Mouse (Mus musculus): ENCODE measurements around the gene 1700016D06Rik. TPM values are rescaled to one million over a fixed set of nuclear protein-coding genes. Genes with fewer than 3 reads are reported as not detected.

The 1700016D06Rik gene
- total RNA-seq, 1 experiment from 2014 or later: not detected

DNA sequence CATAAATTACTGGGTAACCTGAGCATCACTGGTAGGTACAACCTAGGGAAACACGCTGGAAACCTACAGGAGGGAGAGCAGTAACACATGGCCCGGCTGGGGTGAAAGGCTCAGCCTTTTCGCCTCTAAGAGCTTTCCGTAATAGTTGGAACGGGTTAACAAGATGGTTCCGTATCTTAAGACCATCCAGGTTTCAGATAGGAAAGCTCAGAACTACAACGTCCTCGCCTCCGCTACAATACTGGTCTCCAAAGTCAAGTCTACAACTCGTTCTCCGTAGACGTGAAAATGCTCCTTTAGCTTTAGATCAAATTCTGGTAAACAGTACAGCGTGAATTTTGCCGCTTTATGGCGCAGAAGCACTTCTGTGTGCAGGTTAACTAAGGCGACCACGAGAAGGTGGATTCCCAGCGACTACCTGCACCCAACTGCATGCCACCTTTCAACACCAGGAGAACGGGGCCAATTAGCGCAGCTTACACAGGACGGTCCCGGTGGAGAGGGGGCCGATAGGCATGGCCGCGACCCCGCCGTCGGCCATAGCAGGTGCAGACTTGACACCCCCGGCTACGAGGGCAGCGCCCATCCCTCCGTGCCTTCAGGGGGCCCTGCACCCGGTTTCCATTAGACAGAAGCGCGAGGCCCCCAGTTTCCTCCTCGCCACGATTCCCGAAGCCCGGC lies 66.4 kb downstream of the 1700016D06Rik start:
- no peak for DNase-seq

DNA sequence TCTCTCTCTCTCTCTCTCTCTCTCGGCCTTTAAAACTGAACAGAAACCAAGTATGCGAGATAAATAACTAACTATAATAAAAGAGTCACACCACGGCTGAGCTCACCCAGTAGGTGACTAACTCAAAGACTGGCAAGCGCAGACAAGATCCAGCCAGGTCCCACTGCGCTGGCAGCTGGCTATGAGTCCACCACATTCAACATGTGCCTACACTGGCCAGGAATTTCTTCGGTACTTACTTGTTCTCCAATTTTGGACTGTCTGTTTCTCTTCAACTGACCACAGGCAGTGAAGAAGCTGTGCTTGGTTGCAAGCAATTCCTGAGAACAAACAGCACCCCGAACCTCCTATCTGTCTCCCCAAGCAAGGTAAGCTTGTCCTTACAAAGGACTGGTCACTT lies 67.4 kb downstream of the 1700016D06Rik start:
- peak; percentile 44 for DNase-seq

DNA sequence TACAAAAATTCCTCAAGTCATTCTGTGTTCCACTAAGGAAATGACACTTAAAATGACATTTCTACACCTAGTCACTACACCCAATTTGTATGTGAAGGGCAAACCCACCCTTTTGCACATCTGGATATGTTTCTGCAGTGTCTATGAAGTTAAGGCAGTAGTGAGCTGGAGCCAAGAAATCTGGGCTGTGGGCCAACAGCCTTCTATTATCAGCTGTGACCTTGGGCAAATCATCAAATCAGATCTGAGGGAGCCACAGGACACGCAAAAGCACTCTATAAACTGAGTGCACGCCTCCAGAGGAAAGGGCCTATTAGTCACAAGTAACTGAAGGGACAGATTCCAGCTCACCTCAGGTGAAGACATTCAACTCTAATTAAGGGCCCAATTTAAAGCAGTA lies 68.5 kb downstream of the 1700016D06Rik start:
- DNase-seq: peak; percentile 85

DNA sequence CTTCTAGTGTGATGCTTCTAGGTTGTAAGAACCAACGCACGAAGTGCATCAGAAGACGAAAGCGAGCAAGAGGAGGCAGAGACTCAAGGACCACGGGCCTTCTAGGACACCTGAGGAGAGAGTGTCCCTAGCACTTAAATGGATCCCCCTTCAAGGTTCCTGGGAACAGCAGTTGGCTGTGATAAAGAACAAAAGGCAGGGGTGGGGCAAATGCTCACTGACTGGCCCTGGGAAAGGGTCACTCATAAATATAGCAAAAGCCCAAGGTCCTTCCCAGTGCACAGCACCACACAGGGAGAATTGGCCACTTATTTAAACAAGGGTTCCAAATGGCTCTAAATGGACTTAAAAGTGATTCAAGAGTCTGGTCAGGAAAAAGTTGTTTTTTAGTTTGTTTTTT lies 71.7 kb downstream of the 1700016D06Rik start:
- DNase-seq: no peak

DNA sequence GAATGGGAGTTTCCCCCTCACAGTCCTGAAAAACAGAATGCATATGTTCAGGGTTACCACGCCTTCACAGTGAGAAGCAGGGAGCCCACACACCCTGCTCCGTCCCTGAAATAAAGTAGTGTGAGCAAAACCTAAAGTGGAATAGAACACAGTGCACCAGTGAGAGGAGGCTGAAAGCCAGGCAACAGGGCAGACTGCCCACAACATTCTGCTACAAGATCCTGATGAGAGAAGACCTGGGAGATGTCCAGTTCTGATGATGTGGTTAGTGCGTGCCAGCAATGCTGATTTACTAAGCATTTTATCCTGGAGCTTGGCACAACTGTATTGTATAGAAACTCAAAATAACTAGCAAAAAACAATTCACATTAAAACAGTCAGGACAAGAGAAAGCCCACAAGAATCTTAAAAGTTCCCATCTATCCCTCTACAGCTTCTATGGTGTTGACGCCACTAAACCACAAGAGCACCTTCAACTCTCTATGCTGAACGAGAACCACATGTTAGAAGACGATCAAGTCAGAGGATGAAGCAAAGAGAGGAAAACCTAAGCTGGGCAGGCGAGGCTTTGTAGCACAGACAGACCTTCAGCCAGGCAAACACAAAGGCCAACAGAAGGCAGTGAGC lies 72.2 kb downstream of the 1700016D06Rik start:
- no peak for DNase-seq

DNA sequence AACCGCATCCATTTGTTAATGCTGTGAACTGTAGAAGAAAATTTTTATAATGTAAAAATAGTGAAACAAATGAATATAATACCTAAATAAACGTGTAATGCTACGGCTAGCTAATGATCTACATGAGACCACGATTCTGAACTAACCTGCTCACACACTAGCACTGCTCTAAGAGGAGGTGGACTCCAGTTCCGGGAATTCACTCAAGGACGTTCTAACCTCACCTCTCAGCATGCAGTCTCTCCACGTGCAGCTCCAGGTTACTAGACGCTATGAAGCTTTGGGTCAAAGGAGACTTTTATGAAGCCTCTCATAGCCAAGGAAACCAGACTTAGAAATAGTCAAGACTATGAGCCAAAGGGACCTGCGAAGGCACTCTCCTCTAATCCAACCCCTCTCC lies 73.1 kb downstream of the 1700016D06Rik start:
- no peak for DNase-seq

DNA sequence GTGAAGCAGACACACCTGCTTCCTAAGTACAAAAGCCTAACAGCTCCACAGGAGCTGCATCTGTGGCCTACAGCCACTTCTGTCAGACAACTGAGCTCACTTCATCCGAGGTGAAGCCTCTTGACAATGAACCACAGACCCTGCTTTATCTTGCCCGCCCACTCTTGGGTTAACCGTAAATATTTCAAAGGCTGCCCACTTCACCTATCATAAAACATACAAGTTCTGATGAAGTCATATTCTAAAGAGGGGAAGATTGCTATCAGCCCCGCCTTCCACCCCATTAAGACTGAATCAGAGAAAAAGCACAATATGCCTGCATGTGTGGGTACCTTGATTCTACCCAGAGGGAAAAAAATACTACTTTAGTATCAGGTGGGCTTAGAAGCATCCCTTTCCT lies 75.8 kb downstream of the 1700016D06Rik start:
- no peak for DNase-seq

DNA sequence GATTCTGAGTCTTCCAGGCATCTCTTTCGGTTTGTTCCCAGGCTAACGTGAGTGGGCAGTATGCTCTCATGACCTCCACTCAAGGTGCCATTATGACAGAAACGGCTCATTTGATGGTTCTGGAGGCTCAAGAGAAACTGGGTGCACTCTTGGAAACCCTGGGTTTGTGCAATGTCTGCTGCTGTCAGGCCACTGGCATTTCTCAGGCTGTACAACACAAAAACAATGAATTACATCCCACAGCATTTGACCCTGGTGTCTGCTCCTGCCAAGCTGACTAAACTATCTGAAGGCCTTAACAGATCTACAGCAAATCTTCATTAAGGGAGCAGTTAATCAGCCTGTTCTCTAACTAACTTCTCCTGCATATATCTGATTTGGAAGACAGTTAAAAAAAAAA lies 81.8 kb downstream of the 1700016D06Rik start:
- DNase-seq: no peak

DNA sequence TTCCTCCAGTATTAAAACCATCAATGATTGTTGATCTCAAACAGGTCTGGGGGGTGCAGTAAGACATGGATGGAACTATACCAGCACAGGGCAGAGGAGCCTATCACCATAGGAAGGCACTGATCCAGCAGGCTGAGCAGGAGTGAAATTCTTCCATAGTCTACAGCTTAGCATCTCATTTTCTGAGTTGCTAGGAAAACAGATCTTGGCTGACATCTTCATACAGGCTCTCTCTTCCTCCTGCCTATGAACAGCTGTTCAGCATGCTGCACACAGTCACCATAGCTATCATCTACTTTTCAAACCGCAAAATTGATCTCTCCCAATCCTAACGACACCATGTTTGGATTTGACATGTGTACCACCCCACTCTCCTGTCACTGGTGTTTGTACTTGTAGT lies 82.8 kb downstream of the 1700016D06Rik start:
- DNase-seq: no peak

DNA sequence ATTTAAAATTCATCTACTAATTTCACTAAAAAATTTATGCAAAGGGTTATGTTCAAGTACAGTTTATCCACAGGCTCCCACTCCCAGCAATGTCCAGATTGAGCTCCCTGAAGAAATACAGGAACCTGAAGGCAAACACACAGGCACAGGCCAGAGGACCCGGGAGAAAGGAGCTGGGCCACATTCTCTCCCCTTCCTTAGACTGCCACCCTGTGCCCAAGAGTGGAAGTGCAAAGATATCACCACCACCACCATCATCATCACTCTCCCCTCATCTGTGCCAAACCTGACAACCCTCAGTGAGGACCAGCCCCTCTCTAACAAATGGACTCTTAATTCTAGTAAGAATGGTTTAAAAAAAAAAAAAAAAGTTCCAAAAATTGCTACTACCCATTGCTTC lies 84.6 kb downstream of the 1700016D06Rik start:
- DNase-seq: peak; percentile 44

DNA sequence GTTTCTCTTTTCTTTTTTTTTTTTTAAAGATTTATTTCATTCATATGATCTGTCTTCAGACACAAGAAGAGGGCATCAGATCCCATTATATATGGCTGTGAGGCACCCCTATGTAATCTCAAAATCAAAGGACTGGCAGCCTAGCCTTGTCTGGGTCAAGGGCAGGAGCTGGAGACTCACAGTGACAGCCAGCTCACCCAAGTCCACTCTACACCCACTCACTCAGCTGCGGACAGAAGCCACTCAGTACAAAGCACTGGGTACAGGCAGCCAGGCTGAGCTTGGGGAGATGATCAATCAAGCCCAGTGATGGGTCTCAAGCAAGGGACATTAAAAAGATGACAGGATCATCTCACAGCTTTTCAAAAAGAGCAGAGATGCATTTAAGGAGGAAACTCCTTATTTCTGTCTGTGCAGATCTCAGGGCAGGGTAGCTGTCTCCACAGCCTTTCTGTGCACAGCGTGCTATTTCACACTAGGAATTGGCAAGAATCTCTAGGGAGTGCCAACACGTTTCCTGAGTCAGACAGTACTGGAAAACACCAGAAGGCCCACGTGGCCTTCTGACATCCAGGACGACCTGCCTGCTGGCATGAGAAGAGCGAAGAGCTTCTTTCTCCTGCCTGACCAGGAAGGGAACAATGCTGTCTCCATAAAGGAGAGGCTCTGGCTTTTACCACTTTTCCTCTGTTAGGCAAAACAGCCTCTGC lies 86.6 kb downstream of the 1700016D06Rik start:
- DNase-seq: peak; percentile 28

DNA sequence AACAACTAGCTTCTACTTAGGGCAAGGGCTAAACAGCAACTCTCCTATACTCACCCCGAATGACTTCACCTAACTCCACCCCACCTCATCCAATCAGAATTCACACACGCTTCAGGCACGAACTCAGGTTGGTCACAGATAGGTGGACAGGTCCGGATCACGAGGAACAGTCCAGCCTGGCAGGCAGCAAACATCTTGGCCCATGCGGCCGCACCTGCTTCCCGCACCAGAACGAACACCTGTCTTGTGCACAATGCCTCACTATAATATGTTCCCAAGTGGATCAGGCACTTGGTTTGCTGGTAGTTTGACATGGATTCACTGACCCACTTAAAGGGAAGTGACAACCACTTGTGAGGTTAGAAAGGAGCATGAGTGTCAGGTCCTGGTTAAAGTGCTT lies 92.0 kb downstream of the 1700016D06Rik start:
- no peak for DNase-seq

Small RNA genes lying within 50 kb of the gene (microRNA-seq; reads per million reads assigned to microRNA genes)
- 1.8 to 8.2 reads per million in 2 experiments for gene Mir7238

Other genes starting within 250 kb of the 1700016D06Rik start
- 10.6 and 11.4 TPM in 2 replicates for gene Rab20, start 222.4 kb downstream of the 1700016D06Rik start, total RNA-seq (2021)
- 75.0 and 77.5 TPM in 2 replicates for gene Naxd, start 203.6 kb downstream of the 1700016D06Rik start, total RNA-seq (2021)
- 35.5 and 44.8 TPM in 2 replicates for gene Cars2, start 150.3 kb downstream of the 1700016D06Rik start, total RNA-seq (2021)
- 37.9 and 47.1 TPM in 2 replicates for gene Ing1, start 145.5 kb downstream of the 1700016D06Rik start, total RNA-seq (2021)
- 76.1 and 77.4 TPM in 2 replicates for gene Ankrd10, start 65.3 kb downstream of the 1700016D06Rik start, total RNA-seq (2021)
- gene Arhgef7, start 26.7 kb upstream of the 1700016D06Rik start, total RNA-seq (2021): 47.8 and 56.5 TPM in 2 replicates
- gene Tex29, start 139.4 kb upstream of the 1700016D06Rik start, total RNA-seq (2021): not detected in 2 replicates

All from adrenal gland, postnatal 25 days (tissue).